Mouse (Mus musculus): Measurements from ENCODE around the gene Aloxe3. TPM values are rescaled to one million over a fixed set of nuclear protein-coding genes. Genes with fewer than 3 reads are reported as not detected.

The Aloxe3 gene
- total and polyA plus RNA-seq, 3 experiments: 0.13 to 0.23 TPM; not detected in 1

DNA sequence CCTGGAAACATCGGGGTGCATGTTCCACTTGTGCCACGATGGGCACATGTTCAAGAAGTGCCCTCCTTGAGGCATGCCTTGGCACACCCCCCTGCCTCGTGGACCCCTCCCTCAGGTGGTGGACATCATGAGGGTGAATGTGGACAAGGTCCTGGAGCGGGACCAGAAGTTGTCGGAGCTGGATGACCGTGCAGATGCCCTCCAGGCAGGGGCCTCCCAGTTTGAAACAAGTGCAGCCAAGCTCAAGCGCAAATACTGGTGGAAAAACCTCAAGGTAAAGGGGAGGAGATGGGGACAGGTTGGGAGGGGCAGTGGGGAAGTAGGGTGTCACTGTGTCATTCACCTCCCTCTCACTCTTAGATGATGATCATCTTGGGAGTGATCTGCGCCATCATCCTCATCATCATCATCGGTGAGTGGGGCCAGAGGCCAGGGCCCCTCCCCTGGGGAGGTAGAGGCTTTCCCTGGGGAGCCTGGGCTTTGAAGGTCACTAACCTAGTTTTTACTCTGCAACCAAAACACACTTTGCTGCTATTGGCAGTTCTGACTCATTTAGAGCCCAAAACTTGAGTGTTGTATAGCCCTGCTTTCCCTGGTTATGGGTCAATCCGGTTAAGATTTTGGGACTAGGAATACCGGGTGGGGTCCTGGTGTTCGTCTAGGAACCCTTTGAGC is 35.9 kb upstream of the Aloxe3 start:
- H3K9ac ChIP-seq (ENCODE audit: insufficient read depth, low read depth): peak overlapping the region; percentile 96
- H3K27me3 ChIP-seq (replicated peaks): peaks cover 18% of the 10 kb centered on the region
- peak overlapping the region; percentile 89 to 99 (median 89) for H3K4me3 ChIP-seq (replicated peaks in 1 of 3; ENCODE audit: low read depth in 2 of 3, low read length in 2 of 3, poor library complexity in 1 of 3)
- peak overlapping the region; percentile 57 for H3K27ac ChIP-seq (ENCODE audit: insufficient read depth, low read depth)
- no peaks in the 10 kb centered on the region for H3K9me3 ChIP-seq (replicated peaks; ENCODE audit: low read length)
- peaks cover 23 to 37% of the 10 kb centered on the region in 2 experiments for H3K36me3 ChIP-seq (replicated peaks in 1 of 2; ENCODE audit: control insufficient read depth in 1 of 2, insufficient read depth in 1 of 2, low read length in 1 of 2)
- peaks cover 29% of the 10 kb centered on the region for H3K79me2 ChIP-seq (replicated peaks; ENCODE audit: control insufficient read depth, extremely low read depth, insufficient read depth, poor library complexity, severe bottlenecking)
- peaks cover 23 to 57% of the 10 kb centered on the region in 2 experiments for H3K4me1 ChIP-seq (ENCODE audit: control insufficient read depth in 1 of 2, insufficient read depth in 2 of 2)
- in situ Hi-C loops (cut with MboI; ENCODE audit: low pct_ligation_motif_present, low pct_unique_long_range_greater_than_20kb, low sequenced_read_pairs) (loop anchor here (25.0 kb wide), 1 partner anchor 923 kb away; the partner anchor contains the start of genes Acadvl, Dlg4 and Dvl2), dilution Hi-C loops (cut with MboI; ENCODE audit: extremely low pct_ligation_motif_present, extremely low pct_unique_long_range_greater_than_20kb, low sequenced_read_pairs) (no loop called here)
- H3K4me2 ChIP-seq (ENCODE audit: insufficient read depth, low read depth, poor library complexity, severe bottlenecking): peak overlapping the region; percentile 71
- no peak for TF ChIP-seq ZC3H11A (IDR thresholded peaks at IDR 0.05; ENCODE audit: low read depth, low read length)
- 0 out of 2 replicates have a peak, but pooled peaks have one; percentile 12 for TF ChIP-seq JUND (conservative IDR thresholded peaks at IDR 0.05; ENCODE audit: low read depth, low read length)
- 0 out of 2 replicates have a peak, but pooled peaks have one; percentile 55 for TF ChIP-seq RCOR1 (conservative IDR thresholded peaks at IDR 0.05; ENCODE audit: low read depth, low read length)
- TF ChIP-seq POLR2AphosphoS2 (IDR thresholded peaks at IDR 0.05; ENCODE audit: low read depth, low read length): no peak
- no peak for TF ChIP-seq MEF2A (IDR thresholded peaks at IDR 0.05; ENCODE audit: borderline replicate concordance, low read depth, low read length)
- TF ChIP-seq IRF4 (IDR thresholded peaks at IDR 0.05; ENCODE audit: low read depth, low read length): peak; percentile 65
- TF ChIP-seq EP300 (IDR thresholded peaks at IDR 0.05; ENCODE audit: low read length): peak; percentile 57
- no peak for TF ChIP-seq NELFE (IDR thresholded peaks at IDR 0.05; ENCODE audit: low read depth, low read length)
- peak; percentile 51; the same call in 1 of the 2 replicates for TF ChIP-seq MXI1 (IDR thresholded peaks at IDR 0.05; ENCODE audit: low read depth, low read length)
- TF ChIP-seq MAZ (IDR thresholded peaks at IDR 0.05; ENCODE audit: low read depth, low read length): peak; percentile 64; the same call in 1 of the 2 replicates
- no peak for TF ChIP-seq NRF1 (IDR thresholded peaks at IDR 0.05; ENCODE audit: low read depth, low read length)
- DNase-seq (ENCODE audit: extremely low read depth): no peak

DNA sequence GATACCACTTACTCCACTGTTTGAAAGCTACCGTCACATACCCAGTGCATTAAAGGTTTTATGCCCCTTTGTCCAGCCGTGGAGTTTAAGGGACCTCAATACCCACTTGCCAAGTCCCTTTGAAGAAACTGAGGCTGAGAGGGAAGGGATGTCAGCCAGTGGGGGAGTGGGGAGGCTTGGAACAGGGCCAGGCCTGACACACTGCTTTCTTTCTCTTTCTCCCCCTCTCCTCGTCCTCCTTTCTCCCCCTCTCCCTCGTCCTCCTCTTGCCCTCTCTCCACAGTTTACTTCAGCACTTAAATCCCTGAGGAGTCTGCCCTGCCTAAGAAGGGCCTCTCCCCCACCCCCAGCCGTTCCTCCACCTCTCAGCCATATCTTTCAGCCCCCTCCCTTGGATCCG is 35.3 kb upstream of the Aloxe3 start:
- no peak for TF ChIP-seq TCF12 (IDR thresholded peaks at IDR 0.05; ENCODE audit: low read depth, low read length)
- TF ChIP-seq ETS1 (conservative IDR thresholded peaks at IDR 0.05; ENCODE audit: low read depth, low read length): no peak
- TF ChIP-seq IRF4 (IDR thresholded peaks at IDR 0.05; ENCODE audit: low read depth, low read length): no peak
- no peak for TF ChIP-seq EP300 (IDR thresholded peaks at IDR 0.05; ENCODE audit: low read length)
- no peak for TF ChIP-seq BHLHE40 (IDR thresholded peaks at IDR 0.05; ENCODE audit: low read depth, low read length)
- no peak for TF ChIP-seq MYC (IDR thresholded peaks at IDR 0.05; ENCODE audit: low read depth, low read length)
- TF ChIP-seq USF1 (IDR thresholded peaks at IDR 0.05; ENCODE audit: low read depth, low read length): no peak
- no peak for TF ChIP-seq POLR2A (IDR thresholded peaks at IDR 0.05; ENCODE audit: low read depth, low read length)
- TF ChIP-seq PAX5 (IDR thresholded peaks at IDR 0.05; ENCODE audit: low read length): no peak
- TF ChIP-seq HCFC1 (IDR thresholded peaks at IDR 0.05; ENCODE audit: low read depth, low read length): no peak
- no peak for TF ChIP-seq RCOR1 (conservative IDR thresholded peaks at IDR 0.05; ENCODE audit: low read depth, low read length)
- Histone ChIP-seq H3K27me3 (replicated peaks) (peaks cover 18% of the 10 kb centered on the region), H3K4me2 (ENCODE audit: insufficient read depth, low read depth, poor library complexity, severe bottlenecking) (peak overlapping the region; percentile 71), H3K4me3 (replicated peaks in 1 of 3; ENCODE audit: low read depth in 2 of 3, low read length in 2 of 3, poor library complexity in 1 of 3) (peak overlapping the region in 1 of 3 experiments; percentile 18), H3K27ac (ENCODE audit: insufficient read depth, low read depth) (peak overlapping the region; percentile 39), H3K79me2 (replicated peaks; ENCODE audit: control insufficient read depth, extremely low read depth, insufficient read depth, poor library complexity, severe bottlenecking) (peaks cover 29% of the 10 kb centered on the region), H3K36me3 (replicated peaks in 1 of 2; ENCODE audit: control insufficient read depth in 1 of 2, insufficient read depth in 1 of 2, low read length in 1 of 2) (peaks cover 23 to 37% of the 10 kb centered on the region in 2 experiments), H3K9me3 (replicated peaks; ENCODE audit: low read length) (no peaks in the 10 kb centered on the region), H3K4me1 (ENCODE audit: control insufficient read depth in 1 of 2, insufficient read depth in 2 of 2) (peaks cover 23 to 59% of the 10 kb centered on the region in 2 experiments), H3K9ac (ENCODE audit: insufficient read depth, low read depth) (peak overlapping the region; percentile 4; the same call in 1 of the 2 replicates)
- in situ Hi-C loops (cut with MboI; ENCODE audit: low pct_ligation_motif_present, low pct_unique_long_range_greater_than_20kb, low sequenced_read_pairs): loop anchor here (25.0 kb wide), 1 partner anchor 922 kb away; the partner anchor contains the start of genes Acadvl, Dlg4 and Dvl2
- DNase-seq (ENCODE audit: extremely low read depth): no peak
- dilution Hi-C loops (cut with MboI; ENCODE audit: extremely low pct_ligation_motif_present, extremely low pct_unique_long_range_greater_than_20kb, low sequenced_read_pairs): no loop called here

All from CH12.LX (cell line).